Mouse (Mus musculus): ENCODE results near the gene 4930474N05Rik. TPM values are rescaled to one million over a fixed set of nuclear protein-coding genes. Genes with fewer than 3 reads are reported as not detected.

Gene 4930474N05Rik
- not detected in 2 replicates for polyA plus RNA-seq (2016; fragmentation: Nextera tagmentation; extraction: Ambion mirVana)

DNA sequence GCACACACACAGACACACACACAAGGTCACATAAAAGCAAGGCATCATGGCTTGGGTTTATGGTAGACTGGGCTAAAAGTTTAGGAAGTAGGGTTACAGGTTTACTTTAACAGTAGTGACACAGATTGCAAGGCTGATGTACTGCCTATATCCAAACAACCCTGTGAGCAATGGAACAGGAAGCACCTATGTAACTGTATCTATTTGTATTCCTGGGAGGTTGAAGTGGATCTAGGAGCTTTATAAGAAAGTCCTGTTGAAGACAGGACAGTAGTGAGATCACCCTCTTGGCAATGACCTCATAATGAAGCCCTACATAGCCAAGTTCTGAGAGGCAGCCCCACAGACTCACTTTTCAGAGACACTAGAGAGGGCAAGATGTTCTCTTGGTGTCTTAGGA lies at the start of gene 4930474N05Rik:
4930474N05Rik (plus strand) TSS at position 301 of the 400 bp plus-strand sequence.
- Histone ChIP-seq H3K36me3 (replicated peaks) (no peaks in the 10 kb centered on the region), H3K27ac (no peak within 1 kb of the TSS), H3K27me3 (ENCODE audit: poor library complexity, severe bottlenecking) (no peaks in the 10 kb centered on the region), H3K4me3 (no peak within 1 kb of the TSS), H3K9me3 (no peaks in the 10 kb centered on the region), H3K4me1 (no peaks in the 10 kb centered on the region)
- no peak for DNase-seq (ENCODE audit: extremely low spot score, low spot score)

DNA sequence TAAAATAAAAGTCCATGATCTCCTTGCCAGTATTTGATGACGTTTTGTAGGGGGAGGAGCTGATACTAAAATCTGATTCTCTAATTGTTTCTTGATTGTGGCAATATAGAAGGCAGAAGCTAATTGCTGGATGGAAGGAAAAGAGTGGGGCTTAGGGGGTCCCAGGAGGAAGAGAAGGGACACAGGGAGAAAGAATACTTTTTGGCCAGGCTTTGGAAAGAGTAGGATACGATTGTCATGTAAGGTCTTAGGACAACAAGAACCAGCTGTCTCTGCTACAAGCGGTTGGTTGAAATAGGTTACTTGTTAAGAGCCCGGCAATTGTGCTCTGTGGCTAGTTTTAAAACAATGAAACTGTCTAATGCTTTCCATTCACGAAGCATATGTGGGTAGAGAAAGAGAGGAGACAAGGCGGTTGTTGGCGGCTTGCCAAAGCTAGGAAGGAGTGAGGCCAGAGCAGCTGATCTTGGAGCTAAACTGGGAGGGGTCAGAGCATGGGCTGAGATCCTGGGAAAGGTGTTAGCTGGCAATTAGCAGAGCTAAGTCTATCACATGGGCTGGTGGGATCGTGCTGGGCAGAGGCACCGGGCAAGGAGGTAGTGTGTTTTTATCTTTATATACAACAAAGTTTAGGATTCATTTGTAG lies 45.8 kb upstream of the 4930474N05Rik start:
- H3K27me3 ChIP-seq (ENCODE audit: poor library complexity, severe bottlenecking): no peaks in the 10 kb centered on the region
- 78% methylated on average over 9 of the region's 9 CpGs for WGBS

DNA sequence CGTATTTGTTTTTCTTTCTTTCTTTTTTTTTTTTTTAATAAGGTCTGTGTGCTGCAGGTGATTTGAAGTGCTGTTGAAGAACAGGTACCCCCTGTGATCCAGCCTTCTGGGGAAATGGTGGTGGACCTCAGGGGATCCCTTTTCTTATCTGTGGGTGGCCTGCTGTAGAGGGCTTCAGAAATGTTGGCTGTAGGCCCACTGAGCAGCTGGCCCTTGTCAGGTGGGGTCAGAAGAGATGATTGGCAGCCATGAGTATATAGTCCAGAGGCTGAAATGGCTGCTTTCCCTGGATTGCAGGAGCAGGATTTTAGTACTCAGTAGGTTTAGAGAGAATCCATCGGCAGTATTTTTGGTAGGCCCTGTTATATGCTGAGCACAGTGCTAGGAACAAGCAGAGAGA lies 41.4 kb upstream of the 4930474N05Rik start:
- no peaks in the 10 kb centered on the region for H3K36me3 ChIP-seq (replicated peaks)
- 87% methylated on average over 2 of the region's 2 CpGs for WGBS

More for the DNA sequence above, 45.8 kb upstream of the 4930474N05Rik start:
- Histone ChIP-seq H3K36me3 (replicated peaks) (no peaks in the 10 kb centered on the region), H3K27ac (no peak overlapping the region), H3K4me1 (no peaks in the 10 kb centered on the region), H3K9me3 (no peaks in the 10 kb centered on the region), H3K4me3 (no peak overlapping the region)
- no peak for DNase-seq (ENCODE audit: extremely low spot score, low spot score)

GRCm38 (mm10) chr14:36098528-36098927 lies 3.8 kb downstream of the 4930474N05Rik start:
- Histone ChIP-seq H3K27me3 (ENCODE audit: poor library complexity, severe bottlenecking) (no peaks in the 10 kb centered on the region), H3K9me3 (no peaks in the 10 kb centered on the region), H3K4me1 (no peaks in the 10 kb centered on the region), H3K4me3 (no peak overlapping the region), H3K36me3 (replicated peaks) (no peaks in the 10 kb centered on the region), H3K27ac (no peak overlapping the region)
- 85% methylated on average over 3 of the region's 3 CpGs for WGBS
- no peak for DNase-seq (ENCODE audit: extremely low spot score, low spot score)

More for the DNA sequence above, 41.4 kb upstream of the 4930474N05Rik start:
- Histone ChIP-seq H3K4me3 (no peak overlapping the region), H3K4me1 (no peaks in the 10 kb centered on the region), H3K27ac (no peak overlapping the region), H3K9me3 (no peaks in the 10 kb centered on the region), H3K27me3 (ENCODE audit: poor library complexity, severe bottlenecking) (no peaks in the 10 kb centered on the region)
- no peak for DNase-seq (ENCODE audit: extremely low spot score, low spot score)

DNA sequence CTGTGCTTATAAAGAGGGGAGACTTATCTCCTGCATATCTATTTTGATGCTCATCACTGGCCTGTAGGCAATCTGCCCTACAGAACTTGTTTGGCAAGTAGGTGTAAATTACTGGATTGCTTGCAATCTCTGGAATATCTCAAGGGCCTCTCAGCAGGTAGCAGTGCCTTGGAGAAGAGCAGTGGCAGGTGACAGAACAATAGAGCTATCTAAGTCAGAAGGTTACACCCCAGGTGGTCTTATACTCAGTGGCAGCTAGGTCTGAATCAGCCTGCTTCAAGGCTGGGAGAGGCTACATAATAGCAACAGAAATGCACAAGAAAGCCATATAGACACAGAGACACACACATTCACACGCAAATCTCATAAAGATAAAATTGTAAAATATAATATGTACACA lies 4.9 kb downstream of the 4930474N05Rik start:
- no peak for DNase-seq (ENCODE audit: extremely low spot score, low spot score)
- H3K27me3 ChIP-seq (ENCODE audit: poor library complexity, severe bottlenecking): no peaks in the 10 kb centered on the region
- no peak overlapping the region for H3K27ac ChIP-seq
- no peaks in the 10 kb centered on the region for H3K36me3 ChIP-seq (replicated peaks)
- 55% methylated on average over 1 of the region's 1 CpGs for WGBS
- H3K4me1 ChIP-seq: no peaks in the 10 kb centered on the region
- no peak overlapping the region for H3K4me3 ChIP-seq
- no peaks in the 10 kb centered on the region for H3K9me3 ChIP-seq

- no peaks in the 10 kb centered on the region for H3K4me1 ChIP-seq
- no peak overlapping the region for H3K27ac ChIP-seq
- H3K9me3 ChIP-seq: no peaks in the 10 kb centered on the region
- H3K4me3 ChIP-seq: no peak overlapping the region
- H3K27me3 ChIP-seq (ENCODE audit: poor library complexity, severe bottlenecking): no peaks in the 10 kb centered on the region
- no peaks in the 10 kb centered on the region for H3K36me3 ChIP-seq (replicated peaks)
- no peak for DNase-seq (ENCODE audit: extremely low spot score, low spot score)
- WGBS: 50% methylated on average over 1 of the region's 1 CpGs
These were observed 6.0 kb downstream of the 4930474N05Rik start for GRCm38 (mm10) chr14:36100731-36101130.

GRCm38 (mm10) chr14:36114481-36114880 lies 19.8 kb downstream of the 4930474N05Rik start:
- no peak overlapping the region for H3K27ac ChIP-seq
- no peaks in the 10 kb centered on the region for H3K27me3 ChIP-seq (ENCODE audit: poor library complexity, severe bottlenecking)
- H3K4me1 ChIP-seq: no peaks in the 10 kb centered on the region
- no peaks in the 10 kb centered on the region for H3K36me3 ChIP-seq (replicated peaks)
- DNase-seq (ENCODE audit: extremely low spot score, low spot score): no peak
- H3K4me3 ChIP-seq: no peak overlapping the region
- no peaks in the 10 kb centered on the region for H3K9me3 ChIP-seq

DNA sequence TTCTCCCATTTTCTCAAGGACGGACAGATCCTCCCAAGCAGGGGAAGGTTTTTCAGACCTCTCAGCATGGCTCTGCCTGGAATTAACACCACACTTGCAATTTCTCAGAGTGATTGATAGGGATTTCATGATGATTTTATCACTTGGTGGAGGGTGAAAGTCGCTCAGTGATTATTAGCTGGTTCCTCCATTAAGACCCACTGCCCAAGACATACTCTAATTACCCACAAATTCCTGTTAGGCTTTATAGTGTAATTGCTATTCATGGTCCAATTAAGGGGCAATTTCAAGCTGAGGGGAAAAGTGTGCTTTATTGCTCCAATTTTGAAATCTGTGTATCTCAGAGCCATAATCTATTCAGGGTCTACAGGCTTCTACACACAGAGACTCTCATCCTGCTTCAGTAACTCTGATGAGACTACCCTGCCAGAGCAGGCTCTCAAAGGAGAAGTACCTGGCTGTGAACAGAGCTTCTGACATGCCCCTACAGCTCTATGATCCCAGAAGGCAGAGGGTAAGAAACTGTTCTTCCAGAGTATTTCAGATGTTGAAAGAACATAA lies 29.1 kb downstream of the 4930474N05Rik start:
- 83% methylated on average over 2 of the region's 2 CpGs for WGBS

GRCm38 (mm10) chr14:36135749-36136148 lies 41.0 kb downstream of the 4930474N05Rik start:
- H3K27ac ChIP-seq: no peak overlapping the region
- no peak for DNase-seq (ENCODE audit: extremely low spot score, low spot score)
- H3K4me3 ChIP-seq: no peak overlapping the region
- 59% methylated on average over 3 of the region's 3 CpGs for WGBS
- no peaks in the 10 kb centered on the region for H3K4me1 ChIP-seq
- H3K27me3 ChIP-seq (ENCODE audit: poor library complexity, severe bottlenecking): no peaks in the 10 kb centered on the region
- H3K9me3 ChIP-seq: no peaks in the 10 kb centered on the region
- H3K36me3 ChIP-seq (replicated peaks): no peaks in the 10 kb centered on the region

More for the DNA sequence above, 29.1 kb downstream of the 4930474N05Rik start:
- no peaks in the 10 kb centered on the region for H3K27me3 ChIP-seq (ENCODE audit: poor library complexity, severe bottlenecking)
- no peaks in the 10 kb centered on the region for H3K9me3 ChIP-seq
- no peaks in the 10 kb centered on the region for H3K4me1 ChIP-seq
- no peak for DNase-seq (ENCODE audit: extremely low spot score, low spot score)
- H3K27ac ChIP-seq: no peak overlapping the region
- no peak overlapping the region for H3K4me3 ChIP-seq
- H3K36me3 ChIP-seq (replicated peaks): no peaks in the 10 kb centered on the region

GRCm38 (mm10) chr14:36137696-36138095 lies 43.0 kb downstream of the 4930474N05Rik start:
- WGBS: 96% methylated on average over 4 of the region's 4 CpGs
- Histone ChIP-seq H3K27ac (no peak overlapping the region), H3K4me3 (no peak overlapping the region), H3K4me1 (no peaks in the 10 kb centered on the region), H3K9me3 (no peaks in the 10 kb centered on the region), H3K27me3 (ENCODE audit: poor library complexity, severe bottlenecking) (no peaks in the 10 kb centered on the region), H3K36me3 (replicated peaks) (no peaks in the 10 kb centered on the region)
- no peak for DNase-seq (ENCODE audit: extremely low spot score, low spot score)

GRCm38 (mm10) chr14:36145261-36145660 lies 50.5 kb downstream of the 4930474N05Rik start:
- H3K4me1 ChIP-seq: no peaks in the 10 kb centered on the region
- H3K4me3 ChIP-seq: no peak overlapping the region
- H3K36me3 ChIP-seq (replicated peaks): no peaks in the 10 kb centered on the region
- no peaks in the 10 kb centered on the region for H3K27me3 ChIP-seq (ENCODE audit: poor library complexity, severe bottlenecking)
- H3K9me3 ChIP-seq: no peaks in the 10 kb centered on the region
- no peak for DNase-seq (ENCODE audit: extremely low spot score, low spot score)
- H3K27ac ChIP-seq: no peak overlapping the region
